Mouse (Mus musculus) heart, adult 2 months (tissue): ENCODE results near the gene H2afz. TPM values are rescaled to one million over a fixed set of nuclear protein-coding genes. Genes with fewer than 3 reads are reported as not detected.

Experiments used
- DNase-seq, 2 experiments: peaks; one replicate each; pipeline ENCODE4 v3.0.0; 2021
- H3K27ac ChIP-seq: fragments of 200-600 bp; 2 replicates; pipeline ENCODE4 v1.8.1; 2022
- H3K27me3 ChIP-seq: fragments of 200-500 bp; 2 replicates; pipeline ENCODE4 v1.6.1; 2012; ENCODE audit warnings: mild to moderate bottlenecking, low read length, inconsistent platforms, mixed read lengths; ENCODE audit not compliant: control insufficient read depth, insufficient read depth
- H3K36me3 ChIP-seq: fragments of 200-500 bp; 2 replicates; pipeline ENCODE4 v1.6.1; 2012; ENCODE audit warnings: low read length, inconsistent platforms; ENCODE audit not compliant: control insufficient read depth, insufficient read depth
- H3K4me1 ChIP-seq: fragments of 200-500 bp; 2 replicates; pipeline ENCODE4 v1.6.1; 2011; ENCODE audit warnings: low read length; ENCODE audit not compliant: control insufficient read depth, insufficient read depth
- H3K4me3 ChIP-seq: fragments of 200-600 bp; 2 replicates; pipeline ENCODE4 v1.8.1; 2022
- H3K79me2 ChIP-seq: fragments of 200-500 bp; replicated peaks from 2 replicates; pipeline ENCODE4 v1.6.1; 2012; ENCODE audit warnings: mild to moderate bottlenecking, inconsistent platforms, low read length, moderate library complexity, mixed read lengths; ENCODE audit not compliant: control insufficient read depth, insufficient read depth
- H3K9ac ChIP-seq: fragments of 200-500 bp; 2 replicates; pipeline ENCODE4 v1.6.1; 2012; ENCODE audit warnings: low read depth, mild to moderate bottlenecking, control low read depth, inconsistent platforms, low read length, mixed read lengths
- CTCF ChIP-seq: fragments of 200-600 bp; IDR thresholded peaks from 2 replicates; pipeline ENCODE4 v1.8.1; 2022; ENCODE audit warnings: antibody characterized with exemption, mild to moderate bottlenecking, moderate library complexity
- EP300 ChIP-seq: fragments of 200-500 bp; IDR thresholded peaks from 2 replicates; pipeline ENCODE4 v1.6.1; 2011; ENCODE audit warnings: low read depth, low read length, control low read depth; ENCODE audit not compliant: insufficient read depth
- POLR2A ChIP-seq: fragments of 200-500 bp; IDR thresholded peaks from 2 replicates; pipeline ENCODE4 v1.6.1; 2011; ENCODE audit warnings: mild to moderate bottlenecking, low read depth, low read length, control low read depth; ENCODE audit not compliant: insufficient read depth
- WGBS: fragments of 180-500 bp; shearing (Covaris S2); methylation state at CpG from one replicate; pipeline ENCODE4 v1.1.7; 2018; 5-methylcytosine and 5-hydroxymethylcytosine counted together
- intact Hi-C: fragments of 180-260 bp; cut with DNase I; formaldehyde crosslinking; loops from one replicate; pipeline ENCODE4 v1.15.1; 2025
- polyA plus RNA-seq: library from polyadenylated mRNA; depleted of rRNA; stranded (reverse); fragments of >200 nt; gene quantifications from 2 replicates; pipeline ENCODE4 v1.2.3, GENCODE M21; 2012
- total RNA-seq, 2 experiments: library from RNA; stranded (reverse); gene quantifications; 2 replicates each; pipeline ENCODE4 v1.2.3; 2021

Gene H2afz
- total and polyA plus RNA-seq, 3 experiments = 53.7 to 103 (median 53.9) TPM

DNA sequence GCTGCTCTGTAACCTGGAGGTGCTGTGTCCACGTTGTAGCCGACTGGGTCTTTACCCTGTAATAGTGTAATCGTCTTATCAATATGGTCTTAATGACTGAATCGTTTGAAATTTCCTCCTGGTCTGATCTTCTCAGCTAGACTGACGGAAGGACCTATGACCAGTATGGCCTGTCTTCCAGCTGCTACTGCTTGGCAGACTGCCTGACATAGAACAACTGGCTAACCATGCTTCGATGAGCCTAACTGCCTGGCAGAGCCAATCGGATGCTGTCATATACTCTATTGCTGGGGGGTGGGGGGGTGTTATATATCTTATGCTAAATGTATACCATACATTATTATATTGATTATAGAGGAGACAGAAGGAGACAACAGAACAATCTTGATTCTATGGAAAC is 8.2 kb upstream of the H2afz start:
- H3K4me3 ChIP-seq = no peak overlapping the region
- H3K79me2 ChIP-seq = no peaks in the 10 kb centered on the region
- H3K4me1 ChIP-seq = no peaks in the 10 kb centered on the region
- DNase-seq = no peak
- intact Hi-C loops = no loop called here
- WGBS = 66% methylated on average over 7 of the region's 7 CpGs
- TF ChIP-seq CTCF (no peak), EP300 (no peak), POLR2A (no peak)
- H3K9ac ChIP-seq = no peak overlapping the region
- H3K36me3 ChIP-seq = no peaks in the 10 kb centered on the region
- H3K27ac ChIP-seq = no peak overlapping the region
- no peaks in the 10 kb centered on the region for H3K27me3 ChIP-seq

DNA sequence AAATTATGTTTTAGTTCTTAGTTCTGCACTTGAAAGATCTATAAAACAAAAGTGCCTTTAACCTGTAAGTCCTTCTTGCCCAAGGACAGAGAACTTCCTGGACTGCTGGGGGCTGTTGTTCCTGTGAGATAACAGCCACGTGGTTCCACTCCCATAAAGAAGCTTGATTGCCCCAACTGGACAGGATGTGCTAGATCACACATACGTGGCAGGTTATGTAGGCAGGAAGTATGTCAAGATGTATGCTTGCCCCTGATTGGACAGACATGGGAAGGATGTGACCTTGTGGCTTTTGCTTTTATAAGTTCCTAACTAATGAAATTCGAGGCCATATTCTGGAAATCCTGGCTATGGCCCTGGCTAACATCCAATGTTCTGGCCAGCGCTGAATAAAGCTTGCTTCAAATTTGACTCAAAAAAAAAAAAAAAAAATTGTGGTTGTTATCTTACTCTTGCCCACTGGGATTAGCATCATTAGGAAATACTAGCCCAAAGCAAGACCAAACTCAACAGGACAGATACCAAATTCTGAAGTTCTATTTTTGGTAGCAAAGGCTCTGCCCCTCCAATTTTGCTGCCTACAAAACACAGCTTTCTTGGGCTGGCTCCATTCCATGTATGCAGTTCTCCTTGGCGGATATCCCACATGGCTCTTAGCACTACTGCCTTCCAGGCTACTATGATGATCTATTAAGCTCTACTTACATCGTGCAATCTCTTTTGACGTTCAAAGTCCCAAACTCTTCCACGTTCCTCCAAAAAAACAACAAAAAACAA is 3.7 kb upstream of the H2afz start:
- intact Hi-C loops = loop anchor here (5.0 to 10.0 kb wide), 3 partner anchors 83 to 1214 kb away; partner anchors contain the start of genes Adh5 and Rap1gds1
- Histone ChIP-seq H3K27me3 (no peaks in the 10 kb centered on the region), H3K27ac (no peak overlapping the region), H3K9ac (no peak overlapping the region), H3K79me2 (no peaks in the 10 kb centered on the region), H3K36me3 (no peaks in the 10 kb centered on the region), H3K4me3 (no peak overlapping the region), H3K4me1 (no peaks in the 10 kb centered on the region)
- TF ChIP-seq CTCF (no peak), EP300 (no peak), POLR2A (no peak)
- peak in 1 of 2 experiments; percentile 21 for DNase-seq
- 35% methylated on average over 8 of the region's 8 CpGs for whole genome bisulfite sequencing

DNA sequence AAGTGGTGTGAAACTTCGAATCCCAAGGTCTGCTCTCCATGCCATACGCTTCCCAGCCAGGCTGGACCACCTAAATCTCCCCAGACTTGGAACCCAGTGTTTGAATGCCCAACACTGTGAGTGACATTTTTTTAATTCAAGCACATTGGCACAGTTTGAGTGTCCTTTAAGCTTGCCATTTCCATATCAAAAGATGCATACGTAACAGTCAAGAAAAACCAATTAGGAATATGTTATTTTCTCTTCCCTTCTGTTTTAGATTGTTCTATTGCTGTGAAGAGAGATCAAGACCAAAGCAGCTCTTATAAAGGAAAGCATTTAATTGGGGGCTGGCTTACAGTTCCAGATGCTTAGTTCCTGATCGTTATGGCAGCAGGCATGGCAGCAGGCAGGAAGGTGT is 2.9 kb upstream of the H2afz start:
- intact Hi-C loops = loop anchor here (5.0 to 10.0 kb wide), 3 partner anchors 84 to 1213 kb away; partner anchors contain the start of genes Adh5 and Rap1gds1

DNA sequence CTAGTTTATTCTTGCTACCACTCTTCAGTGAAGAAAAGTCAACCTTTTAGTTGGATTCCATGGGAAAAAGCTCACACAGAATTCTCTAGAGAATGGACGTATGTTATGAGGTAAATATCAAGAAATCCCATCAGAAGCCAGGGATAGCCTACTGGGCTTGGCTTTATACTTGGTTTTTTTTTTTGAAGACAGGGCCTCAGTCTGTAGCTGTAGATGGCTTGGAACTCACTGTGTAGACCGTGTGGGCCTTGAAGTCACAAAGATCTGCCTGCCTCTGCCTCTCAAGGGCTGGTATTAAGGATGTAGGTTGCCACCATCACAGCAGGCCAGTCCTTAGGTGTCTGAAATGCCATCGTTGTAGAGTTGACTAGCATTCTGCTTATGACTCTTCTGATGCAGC is 1.7 kb upstream of the H2afz start:
- Histone ChIP-seq H3K4me3 (no peak overlapping the region), H3K79me2 (no peaks in the 10 kb centered on the region), H3K9ac (no peak overlapping the region), H3K27me3 (no peaks in the 10 kb centered on the region), H3K36me3 (no peaks in the 10 kb centered on the region; the same call in 1 of the 2 replicates), H3K27ac (no peak overlapping the region), H3K4me1 (no peaks in the 10 kb centered on the region)
- intact Hi-C loops = loop anchor here (5.0 to 10.0 kb wide), 3 partner anchors 85 to 1212 kb away; partner anchors contain the start of genes Adh5 and Rap1gds1
- WGBS = 91% methylated on average over 3 of the region's 3 CpGs
- DNase-seq = no peak
- no peak for TF ChIP-seq CTCF
- no peak for TF ChIP-seq POLR2A

More for the DNA sequence above, 2.9 kb upstream of the H2afz start:
- H3K4me1 ChIP-seq = no peaks in the 10 kb centered on the region
- H3K4me3 ChIP-seq = no peak overlapping the region
- 94% methylated on average over 4 of the region's 4 CpGs for WGBS
- TF ChIP-seq POLR2A = no peak
- TF ChIP-seq CTCF = no peak
- TF ChIP-seq EP300 = no peak
- no peaks in the 10 kb centered on the region for H3K79me2 ChIP-seq
- no peak for DNase-seq
- H3K9ac ChIP-seq = no peak overlapping the region
- H3K36me3 ChIP-seq = no peaks in the 10 kb centered on the region; the same call in 1 of the 2 replicates
- no peak overlapping the region for H3K27ac ChIP-seq
- no peaks in the 10 kb centered on the region for H3K27me3 ChIP-seq

DNA sequence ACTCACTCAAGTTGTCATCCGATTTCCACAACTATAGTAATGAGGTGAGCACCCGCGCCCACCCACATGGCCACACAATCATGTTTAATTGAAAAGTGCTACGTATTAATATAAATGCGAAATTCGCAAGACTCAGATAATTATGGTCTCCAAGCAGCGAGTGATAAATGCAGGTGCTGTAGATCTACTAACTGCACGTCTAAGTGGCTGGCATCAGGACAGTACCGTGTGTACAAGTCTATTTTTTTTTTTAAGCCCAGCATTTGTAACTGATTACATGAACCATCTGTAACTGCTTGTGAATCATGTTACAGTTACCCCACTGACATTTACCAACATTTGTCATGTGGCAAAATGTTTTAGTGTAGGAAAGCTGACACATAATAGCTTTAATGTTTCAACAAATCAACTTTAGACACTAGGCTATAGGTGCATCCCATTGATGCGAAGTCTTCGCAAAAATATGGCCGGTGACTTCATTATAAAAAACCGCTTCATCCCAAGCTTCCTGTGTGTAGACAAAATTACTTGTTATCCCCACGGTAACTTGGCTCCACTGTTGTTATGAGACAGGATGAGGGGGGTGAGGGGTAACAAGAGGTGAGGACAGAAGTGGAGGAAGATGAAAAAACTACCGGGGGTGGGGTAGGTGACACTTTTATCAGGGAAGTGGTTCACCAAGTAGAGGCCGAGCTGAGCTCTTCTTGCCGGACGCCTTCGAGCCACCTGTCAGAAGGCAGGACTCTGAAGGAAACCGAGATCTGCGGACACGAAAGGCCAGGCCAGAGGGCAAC is 760 bp upstream of the H2afz start:
- intact Hi-C loops = loop anchor here (2.0 to 10.0 kb wide), 4 partner anchors 86 to 1211 kb away; partner anchors contain the start of genes Adh5, Mttp and Rap1gds1
- H3K79me2 ChIP-seq = no peaks in the 10 kb centered on the region
- H3K27ac ChIP-seq = peak overlapping the region; percentile 96
- 37% methylated on average over 22 of the region's 22 CpGs for WGBS
- no peaks in the 10 kb centered on the region for H3K4me1 ChIP-seq
- H3K36me3 ChIP-seq = no peaks in the 10 kb centered on the region; the same call in 1 of the 2 replicates
- H3K27me3 ChIP-seq = no peaks in the 10 kb centered on the region
- peak overlapping the region; percentile 81 for H3K4me3 ChIP-seq
- DNase-seq = no peak
- peak overlapping the region; percentile 70 for H3K9ac ChIP-seq
- no peak for TF ChIP-seq POLR2A
- TF ChIP-seq EP300 = no peak
- no peak; the same call in 1 of the 2 replicates for TF ChIP-seq CTCF
